Mouse (Mus musculus): ENCODE measurements around the gene Cars. TPM values are rescaled to one million over a fixed set of nuclear protein-coding genes. Genes with fewer than 3 reads are reported as not detected.

Cars gene
- polyA plus RNA-seq, 2 experiments, result 35.7 to 41.4 TPM

- Histone ChIP-seq H3K36me3 (replicated peaks; ENCODE audit: control insufficient read depth, insufficient read depth, low read depth) (no peaks in the 10 kb centered on the region), H3K27ac (no peak overlapping the region), H3K9ac (replicated peaks) (no peak overlapping the region), H3K27me3 (ENCODE audit: control insufficient read depth, insufficient read depth, low read length) (no peaks in the 10 kb centered on the region), H3K4me2 (ENCODE audit: low read depth) (no peak overlapping the region), H3K4me3 (ENCODE audit: insufficient read depth in 1 of 2, low read depth in 2 of 2, low read length in 2 of 2) (no peak overlapping the region), H3K4me1 (replicated peaks; ENCODE audit: control insufficient read depth in 2 of 2, insufficient read depth in 2 of 2, low read length in 1 of 2) (no peaks in the 10 kb centered on the region), H3K9me3 (ENCODE audit: control insufficient read depth, low read length) (no peaks in the 10 kb centered on the region)
- DNase-seq (ENCODE audit: low read depth in 3 of 3, low spot score in 3 of 3) (no peak), ATAC-seq (ENCODE audit: insufficient read depth) (no peak)
- TF ChIP-seq CTCF (IDR thresholded peaks at IDR 0.05; ENCODE audit: low read depth) (no peak), EP300 (IDR thresholded peaks at IDR 0.05; ENCODE audit: low read depth) (no peak)
- whole genome bisulfite sequencing (ENCODE audit: insufficient replicate concordance), result 33% methylated on average over 1 of the region's 1 CpGs
These were observed 29.6 kb upstream of the Cars start for GRCm38 (mm10) chr7:143629501-143629900.

GRCm38 (mm10) chr7:143628540-143628939 is 28.6 kb upstream of the Cars start, which contains the start of gene Tnfrsf26:
Gene Tnfrsf26, minus strand, starts transcription at chr7:143628722.
- Histone ChIP-seq H3K9me3 (ENCODE audit: control insufficient read depth, low read length) (no peaks in the 10 kb centered on the region), H3K4me2 (ENCODE audit: low read depth) (no peak within 1 kb of the TSS; the same call in 1 of the 2 replicates), H3K4me3 (ENCODE audit: insufficient read depth in 1 of 2, low read depth in 2 of 2, low read length in 2 of 2) (no peak within 1 kb of the TSS), H3K27me3 (ENCODE audit: control insufficient read depth, insufficient read depth, low read length) (no peaks in the 10 kb centered on the region), H3K4me1 (replicated peaks; ENCODE audit: control insufficient read depth in 2 of 2, insufficient read depth in 2 of 2, low read length in 1 of 2) (no peaks in the 10 kb centered on the region), H3K9ac (replicated peaks) (no peak within 1 kb of the TSS), H3K36me3 (replicated peaks; ENCODE audit: control insufficient read depth, insufficient read depth, low read depth) (no peaks in the 10 kb centered on the region), H3K27ac (no peak within 1 kb of the TSS)
- 87% methylated on average over 1 of the region's 1 CpGs for WGBS (ENCODE audit: insufficient replicate concordance)
- TF ChIP-seq EP300 (IDR thresholded peaks at IDR 0.05; ENCODE audit: low read depth) (no peak), CTCF (IDR thresholded peaks at IDR 0.05; ENCODE audit: low read depth) (no peak)
- ATAC-seq (ENCODE audit: insufficient read depth) (no peak), DNase-seq (ENCODE audit: low read depth in 3 of 3, low spot score in 3 of 3) (no peak)

- TF ChIP-seq CTCF (IDR thresholded peaks at IDR 0.05; ENCODE audit: low read depth), result no peak
- TF ChIP-seq EP300 (IDR thresholded peaks at IDR 0.05; ENCODE audit: low read depth), result no peak
- Histone ChIP-seq H3K4me2 (ENCODE audit: low read depth) (no peak overlapping the region; the same call in 1 of the 2 replicates), H3K27me3 (ENCODE audit: control insufficient read depth, insufficient read depth, low read length) (no peaks in the 10 kb centered on the region), H3K9ac (replicated peaks) (no peak overlapping the region), H3K4me3 (ENCODE audit: insufficient read depth in 1 of 2, low read depth in 2 of 2, low read length in 2 of 2) (no peak overlapping the region), H3K27ac (no peak overlapping the region), H3K36me3 (replicated peaks; ENCODE audit: control insufficient read depth, insufficient read depth, low read depth) (no peaks in the 10 kb centered on the region), H3K9me3 (ENCODE audit: control insufficient read depth, low read length) (no peaks in the 10 kb centered on the region), H3K4me1 (replicated peaks; ENCODE audit: control insufficient read depth in 2 of 2, insufficient read depth in 2 of 2, low read length in 1 of 2) (no peaks in the 10 kb centered on the region)
- WGBS (ENCODE audit: insufficient replicate concordance), result 17% methylated on average over 10 of the region's 10 CpGs
- no peak for ATAC-seq (ENCODE audit: insufficient read depth)
- no peak for DNase-seq (ENCODE audit: low read depth in 3 of 3, low spot score in 3 of 3)
These were observed 27.8 kb upstream of the Cars start for GRCm38 (mm10) chr7:143627555-143628286.

GRCm38 (mm10) chr7:143626178-143626577 is 26.3 kb upstream of the Cars start:
- no peaks in the 10 kb centered on the region for H3K36me3 ChIP-seq (replicated peaks; ENCODE audit: control insufficient read depth, insufficient read depth, low read depth)
- no peak overlapping the region for H3K4me2 ChIP-seq (ENCODE audit: low read depth)
- no peaks in the 10 kb centered on the region for H3K9me3 ChIP-seq (ENCODE audit: control insufficient read depth, low read length)
- no peaks in the 10 kb centered on the region for H3K27me3 ChIP-seq (ENCODE audit: control insufficient read depth, insufficient read depth, low read length)
- no peaks in the 10 kb centered on the region for H3K4me1 ChIP-seq (replicated peaks; ENCODE audit: control insufficient read depth in 2 of 2, insufficient read depth in 2 of 2, low read length in 1 of 2)
- ATAC-seq (ENCODE audit: insufficient read depth), result no peak
- 43% methylated on average over 2 of the region's 2 CpGs for WGBS (ENCODE audit: insufficient replicate concordance)
- H3K4me3 ChIP-seq (ENCODE audit: insufficient read depth in 1 of 2, low read depth in 2 of 2, low read length in 2 of 2), result no peak overlapping the region
- DNase-seq (ENCODE audit: low read depth in 3 of 3, low spot score in 3 of 3), result no peak
- H3K9ac ChIP-seq (replicated peaks), result no peak overlapping the region
- no peak for TF ChIP-seq CTCF (IDR thresholded peaks at IDR 0.05; ENCODE audit: low read depth)
- H3K27ac ChIP-seq, result no peak overlapping the region

- Histone ChIP-seq H3K4me1 (replicated peaks; ENCODE audit: control insufficient read depth in 2 of 2, insufficient read depth in 2 of 2, low read length in 1 of 2) (no peaks in the 10 kb centered on the region), H3K4me2 (ENCODE audit: low read depth) (no peak overlapping the region), H3K36me3 (replicated peaks; ENCODE audit: control insufficient read depth, insufficient read depth, low read depth) (no peaks in the 10 kb centered on the region), H3K27ac (no peak overlapping the region), H3K9me3 (ENCODE audit: control insufficient read depth, low read length) (no peaks in the 10 kb centered on the region), H3K9ac (replicated peaks) (no peak overlapping the region), H3K27me3 (ENCODE audit: control insufficient read depth, insufficient read depth, low read length) (no peaks in the 10 kb centered on the region), H3K4me3 (ENCODE audit: insufficient read depth in 1 of 2, low read depth in 2 of 2, low read length in 2 of 2) (no peak overlapping the region)
- DNase-seq (ENCODE audit: low read depth in 3 of 3, low spot score in 3 of 3), result no peak
- ATAC-seq (ENCODE audit: insufficient read depth), result no peak
- 29% methylated on average over 5 of the region's 5 CpGs for WGBS (ENCODE audit: insufficient replicate concordance)
- TF ChIP-seq CTCF (IDR thresholded peaks at IDR 0.05; ENCODE audit: low read depth) (no peak), EP300 (IDR thresholded peaks at IDR 0.05; ENCODE audit: low read depth) (no peak)
These were observed 25.3 kb upstream of the Cars start for GRCm38 (mm10) chr7:143625151-143625550.

Measured in liver, embryonic 14.5 days (tissue).